Mouse (Mus musculus): ENCODE measurements at regions not wholly inside any gene's neighbourhood (a gene's known extent, or its start where the extent isn't known, plus 50 kb on each side); places are given as distances from the start of the nearest gene placed in this dataset.

- TF ChIP-seq CTCF (IDR thresholded peaks at IDR 0.05; ENCODE audit: low read depth, low read length) (no peak), POLR2A (IDR thresholded peaks at IDR 0.05; ENCODE audit: insufficient read depth, low read length) (no peak), EP300 (IDR thresholded peaks at IDR 0.05; ENCODE audit: insufficient read depth, low read depth, low read length) (no peak)
These were observed 143.7 kb downstream of the Ptpn20 start for GRCm38 (mm10) chr14:33732698-33733097.

All from ES-Bruce4 (cell line).